Mouse (Mus musculus) MEL (cell line): ENCODE measurements around the gene Gm45844. TPM values are rescaled to one million over a fixed set of nuclear protein-coding genes. Genes with fewer than 3 reads are reported as not detected.
"Not testable (repeated sequence)": the region's sequence is repeated elsewhere in the genome, so short reads cannot be mapped to it uniquely, and the experiment has no call there.

ENCODE experiments used
- DNase-seq: peaks from one replicate; pipeline ENCODE4 v3.0.0; 2011; ENCODE audit warnings: low read depth, low spot score
- H3K27ac ChIP-seq: 2 replicates; pipeline ENCODE4 v1.5.1; 2012; ENCODE audit warnings: low read depth, mild to moderate bottlenecking, control low read depth, low read length, moderate library complexity; ENCODE audit not compliant: control insufficient read depth
- H3K27me3 ChIP-seq, 2 experiments: fragments of 150-350 bp in 1 of 2; sonication (generic) in 1 of 2; 2 replicates each; pipeline ENCODE4 v1.6.1; 2012; ENCODE audit warnings: low read length in 2 of 2, mild to moderate bottlenecking in 2 of 2, improper control_type of control experiment in 1 of 2, moderate library complexity in 1 of 2; ENCODE audit not compliant: insufficient read depth in 2 of 2, control insufficient read depth in 1 of 2
- H3K36me3 ChIP-seq, 2 experiments: 2 replicates each; pipeline ENCODE4 v1.6.1; 2012 to 2014; ENCODE audit warnings: low read length in 2 of 2, improper control_type of control experiment in 1 of 2, inconsistent platforms in 1 of 2, mild to moderate bottlenecking in 1 of 2; ENCODE audit not compliant: insufficient read depth in 2 of 2, control insufficient read depth in 1 of 2
- H3K4me1 ChIP-seq, 2 experiments: fragments of 150-350 bp in 1 of 2; sonication (generic) in 1 of 2; 2 replicates each; pipeline ENCODE4 v1.6.1; 2012; ENCODE audit warnings: low read length in 2 of 2, improper control_type of control experiment in 1 of 2, mild to moderate bottlenecking in 1 of 2; ENCODE audit not compliant: insufficient read depth in 2 of 2, control insufficient read depth in 1 of 2
- H3K4me3 ChIP-seq, 2 experiments: fragments of 150-350 bp in 1 of 2; sonication (generic) in 1 of 2; 2 replicates each; pipeline ENCODE4 v1.5.1; 2012; ENCODE audit warnings: low read depth in 2 of 2, low read length in 2 of 2, mild to moderate bottlenecking in 2 of 2, moderate library complexity in 2 of 2, control low read depth in 1 of 2, improper control_type of control experiment in 1 of 2; ENCODE audit not compliant: control insufficient read depth in 1 of 2, insufficient read depth in 1 of 2
- H3K79me2 ChIP-seq: 2 replicates; pipeline ENCODE4 v1.6.1; 2012; ENCODE audit warnings: mild to moderate bottlenecking, low read length, moderate library complexity; ENCODE audit not compliant: control insufficient read depth, poor library complexity, insufficient read depth
- H3K9ac ChIP-seq: 2 replicates; pipeline ENCODE4 v1.6.1; 2012; ENCODE audit warnings: low read depth, mild to moderate bottlenecking, control low read depth, low read length, moderate library complexity; ENCODE audit not compliant: control insufficient read depth, poor library complexity, severe bottlenecking
- H3K9me3 ChIP-seq: fragments of 150-350 bp; sonication (generic); replicated peaks from 2 replicates; pipeline ENCODE4 v1.6.1; 2012; ENCODE audit warnings: mild to moderate bottlenecking, low read length, improper control_type of control experiment, moderate library complexity; ENCODE audit not compliant: insufficient read depth
- CTCF ChIP-seq, 3 experiments: IDR thresholded peaks in 2 of 3; conservative IDR thresholded peaks in 1 of 3; 2 replicates each; pipeline ENCODE4 v1.5.1; 2011 to 2012; ENCODE audit warnings: low read length in 3 of 3, low read depth in 2 of 3, mild to moderate bottlenecking in 2 of 3, improper control_type of control experiment in 1 of 3, inconsistent platforms in 1 of 3, mixed read lengths in 1 of 3, moderate library complexity in 1 of 3; ENCODE audit not compliant: control insufficient read depth in 1 of 3, insufficient read depth in 1 of 3, poor library complexity in 1 of 3, severe bottlenecking in 1 of 3
- E2F4 ChIP-seq: IDR thresholded peaks from 2 replicates; pipeline ENCODE4 v1.6.1; 2011; ENCODE audit warnings: low read depth, low read length, improper control_type of control experiment, borderline replicate concordance
- ELF1 ChIP-seq: IDR thresholded peaks from 2 replicates; pipeline ENCODE4 v1.6.1; 2014; ENCODE audit warnings: low read depth, mild to moderate bottlenecking, inconsistent platforms, low read length, improper control_type of control experiment, moderate library complexity
- GABPA ChIP-seq: IDR thresholded peaks from 2 replicates; pipeline ENCODE4 v1.6.1; 2012; ENCODE audit warnings: low read depth, mild to moderate bottlenecking, inconsistent platforms, low read length, improper control_type of control experiment, moderate library complexity
- HCFC1 ChIP-seq: IDR thresholded peaks from 2 replicates; pipeline ENCODE4 v1.6.1; 2012; ENCODE audit warnings: low read depth, mild to moderate bottlenecking, inconsistent platforms, low read length, improper control_type of control experiment, moderate library complexity
- MAZ ChIP-seq: IDR thresholded peaks from 2 replicates; pipeline ENCODE4 v1.6.1; 2012; ENCODE audit warnings: low read depth, mild to moderate bottlenecking, inconsistent platforms, low read length, improper control_type of control experiment
- MEF2A ChIP-seq: IDR thresholded peaks from 2 replicates; pipeline ENCODE4 v1.6.1; 2014; ENCODE audit warnings: low read depth, mild to moderate bottlenecking, inconsistent platforms, low read length, improper control_type of control experiment; ENCODE audit not compliant: poor library complexity, insufficient replicate concordance, severe bottlenecking; ENCODE audit errors: extremely low read depth
- MYB ChIP-seq: IDR thresholded peaks from 2 replicates; pipeline ENCODE4 v1.6.1; 2011; ENCODE audit warnings: mild to moderate bottlenecking, low read depth, low read length, improper control_type of control experiment
- NELFE ChIP-seq: IDR thresholded peaks from 2 replicates; pipeline ENCODE4 v1.6.1; 2011; ENCODE audit warnings: low read depth, low read length, improper control_type of control experiment
- POLR2AphosphoS5 ChIP-seq: IDR thresholded peaks from 2 replicates; pipeline ENCODE4 v1.6.1; 2012; ENCODE audit warnings: low read depth, borderline replicate concordance, mild to moderate bottlenecking, inconsistent platforms, low read length, moderate library complexity, mixed read lengths
- RAD21 ChIP-seq: IDR thresholded peaks from 2 replicates; pipeline ENCODE4 v1.6.1; 2011; ENCODE audit warnings: mild to moderate bottlenecking, low read depth, low read length, improper control_type of control experiment
- SIN3A ChIP-seq: IDR thresholded peaks from 2 replicates; pipeline ENCODE4 v1.6.1; 2012; ENCODE audit warnings: low read length, improper control_type of control experiment, inconsistent platforms
- SMC3 ChIP-seq: IDR thresholded peaks from 2 replicates; pipeline ENCODE4 v1.6.1; 2011; ENCODE audit warnings: low read depth, low read length, improper control_type of control experiment
- TAL1 ChIP-seq: IDR thresholded peaks from 2 replicates; pipeline ENCODE4 v1.6.1; 2012; ENCODE audit warnings: mild to moderate bottlenecking, inconsistent platforms, low read length, moderate library complexity, mixed read lengths
- TBP ChIP-seq: IDR thresholded peaks from 2 replicates; pipeline ENCODE4 v1.8.0; 2011; ENCODE audit warnings: low read depth, low read length, improper control_type of control experiment
- TCF12 ChIP-seq: IDR thresholded peaks from 2 replicates; pipeline ENCODE4 v1.6.1; 2014; ENCODE audit warnings: low read depth, mild to moderate bottlenecking, inconsistent platforms, low read length, improper control_type of control experiment, moderate library complexity
- UBTF ChIP-seq: IDR thresholded peaks from 2 replicates; pipeline ENCODE4 v1.6.1; 2012; ENCODE audit warnings: low read depth, mild to moderate bottlenecking, inconsistent platforms, low read length, improper control_type of control experiment, moderate library complexity, borderline replicate concordance; ENCODE audit not compliant: insufficient read depth
- ZC3H11A ChIP-seq: IDR thresholded peaks from 2 replicates; pipeline ENCODE4 v1.6.1; 2012; ENCODE audit warnings: low read depth, mild to moderate bottlenecking, inconsistent platforms, low read length, improper control_type of control experiment
- ZNF384 ChIP-seq: IDR thresholded peaks from 2 replicates; pipeline ENCODE4 v1.6.1; 2012; ENCODE audit warnings: low read depth, mild to moderate bottlenecking, inconsistent platforms, low read length, improper control_type of control experiment
- polyA plus RNA-seq, 2 experiments: library from polyadenylated mRNA; stranded (reverse) in 1 of 2; unstranded in 1 of 2; fragments of >175 nt in 1 of 2; fragments of >200 nt in 1 of 2; gene quantifications; 2 replicates each; pipeline versions ENCODE4 v1.2.1 to v1.2.4; 2012; ENCODE audit warnings: low replicate concordance in 2 of 2, low read depth in 1 of 2; ENCODE audit not compliant: insufficient read length in 2 of 2, insufficient read depth in 1 of 2, missing spikeins in 1 of 2
- total RNA-seq: library from RNA; depleted of rRNA; stranded (reverse); fragments of 300-350 nt; gene quantifications from 2 replicates; pipeline ENCODE4 v1.2.3, GENCODE M21; 2012; rRNA removed

Gm45844 gene
- 0.42 and 0.72 TPM in 2 replicates for total RNA-seq
- polyA plus RNA-seq = 1 to 10 TPM in 1 of 2 experiments, not detected in 1; 1.5 TPM

DNA sequence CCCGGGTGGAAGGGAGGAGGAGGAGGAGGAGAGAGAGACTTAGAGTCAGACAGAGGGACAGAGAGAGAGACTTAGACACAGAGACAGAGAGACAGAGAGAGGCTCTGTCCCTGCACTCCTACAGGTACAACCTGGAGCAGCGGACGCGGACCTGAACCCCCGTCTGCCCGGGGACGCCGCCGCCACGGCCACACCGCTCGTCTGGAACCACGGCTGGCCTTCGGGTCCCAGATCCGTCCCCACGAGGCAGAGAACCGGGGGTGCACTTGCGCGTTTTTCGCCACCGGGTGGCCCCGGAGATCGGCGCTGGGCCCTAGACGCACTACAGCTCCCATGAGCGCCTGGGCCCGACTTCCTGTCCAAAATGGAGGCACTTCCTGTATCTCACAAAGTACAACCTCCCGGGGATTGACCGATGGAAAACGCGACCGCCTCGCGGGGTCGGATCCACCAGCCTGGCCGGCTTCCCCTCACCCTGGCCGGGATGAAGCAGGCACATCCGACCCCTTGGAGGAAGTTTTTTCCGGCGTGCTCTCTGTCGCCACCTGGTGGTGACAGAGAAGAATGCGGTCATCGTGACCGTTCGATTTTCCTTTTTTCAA is at the start of gene Gm45844:
Gene Gm45844, minus strand, starts transcription at position 324 of the 602 bp plus-strand sequence.
- not testable (repeated sequence) for H3K79me2 ChIP-seq, H3K36me3 ChIP-seq
- peak; percentile 75 for DNase-seq
- TF ChIP-seq RAD21 (peak; percentile 30), HCFC1 (peak; percentile 92), CTCF (IDR thresholded peaks at IDR 0.05 in 2 of 3, conservative IDR thresholded peaks at IDR 0.05 in 1 of 3; ENCODE audit: control insufficient read depth in 1 of 3, insufficient read depth in 1 of 3, low read depth in 2 of 3, low read length in 3 of 3, poor library complexity in 1 of 3, severe bottlenecking in 1 of 3) (peak; percentile 76 to 88 (median 76)), TBP (peak; percentile 99), UBTF (peak; percentile 100), SMC3 (peak; percentile 82)
- TF ChIP-seq, all 39 proteins: peak for 6; not testable (repeated sequence) for 33
- not testable (repeated sequence) for H3K27me3 ChIP-seq, H3K9ac ChIP-seq, H3K9me3 ChIP-seq, H3K4me1 ChIP-seq, H3K27ac ChIP-seq
- peak within 1 kb of the TSS; percentile 10 to 47; a peak in 3 of 4 replicates for H3K4me3 ChIP-seq

GRCm38 (mm10) chr7:7295595-7295994 is 17.5 kb upstream of the Gm45844 start:
- peak; percentile 65 for DNase-seq
- H3K4me3 ChIP-seq = no peak overlapping the region
- H3K36me3 ChIP-seq = no peaks in the 10 kb centered on the region; a peak in 1 of 4 replicates

GRCm38 (mm10) chr7:7281383-7281782 is 3.3 kb upstream of the Gm45844 start:
- Histone ChIP-seq H3K36me3 (no peaks in the 10 kb centered on the region), H3K79me2 (no peaks in the 10 kb centered on the region), H3K4me1 (peaks cover 0 to 3% of the 10 kb centered on the region in 2 experiments; a peak in 1 of 4 replicates), H3K4me3 (no peak overlapping the region), H3K9me3 (no peaks in the 10 kb centered on the region), H3K9ac (no peak overlapping the region), H3K27me3 (no peaks in the 10 kb centered on the region), H3K27ac (no peak overlapping the region)
- DNase-seq = peak; percentile 54
- TF ChIP-seq NELFE (no peak), MEF2A (no peak), TCF12 (no peak), SIN3A (no peak), E2F4 (no peak), ZNF384 (no peak), POLR2AphosphoS5 (no peak), ELF1 (no peak)

More at GRCm38 (mm10) chr7:7295595-7295994, 17.5 kb upstream of the Gm45844 start:
- TF ChIP-seq NELFE (no peak), ZNF384 (no peak), MYB (no peak), MEF2A (no peak), TAL1 (no peak), ZC3H11A (peak; percentile 38; the same call in 1 of the 2 replicates), SIN3A (no peak), SMC3 (peak; percentile 55), TBP (no peak), CTCF (IDR thresholded peaks at IDR 0.05 in 2 of 3, conservative IDR thresholded peaks at IDR 0.05 in 1 of 3; ENCODE audit: control insufficient read depth in 1 of 3, insufficient read depth in 1 of 3, low read depth in 2 of 3, low read length in 3 of 3, poor library complexity in 1 of 3, severe bottlenecking in 1 of 3) (peak; percentile 45 to 66 (median 52)), GABPA (no peak), POLR2AphosphoS5 (no peak), MAZ (no peak), E2F4 (no peak), RAD21 (peak; percentile 63)
- no peaks in the 10 kb centered on the region for H3K4me1 ChIP-seq
- no peaks in the 10 kb centered on the region; the same call in 1 of the 2 replicates for H3K79me2 ChIP-seq
- H3K9ac ChIP-seq = no peak overlapping the region
- no peaks in the 10 kb centered on the region for H3K27me3 ChIP-seq
- no peak overlapping the region for H3K27ac ChIP-seq
- H3K9me3 ChIP-seq = no peaks in the 10 kb centered on the region

- H3K36me3 ChIP-seq, H3K4me1 ChIP-seq, H3K9ac ChIP-seq, H3K27ac ChIP-seq, H3K27me3 ChIP-seq, H3K9me3 ChIP-seq, H3K79me2 ChIP-seq: not testable (repeated sequence)
- DNase-seq = peak; percentile 49
- peak overlapping the region in 1 of 2 experiments; percentile 10; a peak in 2 of 4 replicates for H3K4me3 ChIP-seq
Measured at GRCm38 (mm10) chr7:7277556-7277955, 533 bp downstream of the Gm45844 start.
